Mouse (Mus musculus): ENCODE results near the gene Lgals3bp. TPM values are rescaled to one million over a fixed set of nuclear protein-coding genes. Genes with fewer than 3 reads are reported as not detected.
"Not testable (repeated sequence)": the region's sequence is repeated elsewhere in the genome, so short reads cannot be mapped to it uniquely, and the experiment has no call there.

Gene Lgals3bp
- polyA plus RNA-seq, 1 experiment from 2014 or later: 4.8 TPM

- Histone ChIP-seq H3K27me3 (no peaks in the 10 kb centered on the region), H3K4me3 (no peak overlapping the region), H3K4me1 (replicated peaks) (no peaks in the 10 kb centered on the region), H3K27ac (no peak overlapping the region), H3K4me2 (no peak overlapping the region), H3K9me3 (no peaks in the 10 kb centered on the region), H3K36me3 (0 out of 2 replicates have a peak, but pooled peaks cover 9% of the 10 kb centered on the region), H3K9ac (no peak overlapping the region)
- 77% methylated on average over 5 of the region's 5 CpGs for WGBS
- ATAC-seq (ENCODE audit: low FRiP score): no peak
These were observed 7.9 kb downstream of the Lgals3bp start for GRCm38 (mm10) chr11:118393991-118394390.

- not testable (repeated sequence) for H3K27ac ChIP-seq; H3K4me3 ChIP-seq; H3K9me3 ChIP-seq; H3K4me2 ChIP-seq; H3K4me1 ChIP-seq (replicated peaks); H3K36me3 ChIP-seq; H3K9ac ChIP-seq; H3K27me3 ChIP-seq; ATAC-seq (ENCODE audit: low FRiP score)
- WGBS: 90% methylated on average over 13 of the region's 13 CpGs
These were observed 14.1 kb downstream of the Lgals3bp start for GRCm38 (mm10) chr11:118387816-118388215.

GRCm38 (mm10) chr11:118379251-118380009 is 22.5 kb downstream of the Lgals3bp start:
- H3K27me3 ChIP-seq: no peaks in the 10 kb centered on the region
- no peak overlapping the region for H3K4me3 ChIP-seq
- no peak for ATAC-seq (ENCODE audit: low FRiP score)
- H3K4me2 ChIP-seq: no peak overlapping the region
- H3K9ac ChIP-seq: no peak overlapping the region; the same call in 1 of the 2 replicates
- WGBS: 47% methylated on average over 11 of the region's 11 CpGs
- no peaks in the 10 kb centered on the region for H3K36me3 ChIP-seq
- no peaks in the 10 kb centered on the region for H3K9me3 ChIP-seq
- no peak overlapping the region for H3K27ac ChIP-seq
- H3K4me1 ChIP-seq (replicated peaks): peaks cover 17% of the 10 kb centered on the region

- Histone ChIP-seq H3K36me3 (no peaks in the 10 kb centered on the region), H3K4me3 (no peak overlapping the region), H3K27me3 (no peaks in the 10 kb centered on the region), H3K4me2 (no peak overlapping the region), H3K27ac (no peak overlapping the region), H3K9ac (no peak overlapping the region), H3K9me3 (no peaks in the 10 kb centered on the region), H3K4me1 (replicated peaks) (peaks cover 19% of the 10 kb centered on the region)
- WGBS: 83% methylated on average over 6 of the region's 6 CpGs
- no peak for ATAC-seq (ENCODE audit: low FRiP score)
These were observed 23.2 kb downstream of the Lgals3bp start for GRCm38 (mm10) chr11:118378656-118379055.

- H3K4me3 ChIP-seq; H3K9ac ChIP-seq; H3K27me3 ChIP-seq; H3K9me3 ChIP-seq; H3K27ac ChIP-seq; H3K4me2 ChIP-seq; ATAC-seq (ENCODE audit: low FRiP score); H3K36me3 ChIP-seq: not testable (repeated sequence)
- H3K4me1 ChIP-seq (replicated peaks): peaks cover 19% of the 10 kb centered on the region
These were observed 25.6 kb downstream of the Lgals3bp start for GRCm38 (mm10) chr11:118376323-118376722.

- Histone ChIP-seq H3K4me1 (replicated peaks) (peaks cover 19% of the 10 kb centered on the region), H3K27me3 (no peaks in the 10 kb centered on the region), H3K4me2 (no peak overlapping the region), H3K9me3 (no peaks in the 10 kb centered on the region), H3K4me3 (no peak overlapping the region), H3K36me3 (no peaks in the 10 kb centered on the region), H3K9ac (no peak overlapping the region), H3K27ac (no peak overlapping the region)
- ATAC-seq (ENCODE audit: low FRiP score): no peak
- WGBS: 82% methylated on average over 5 of the region's 5 CpGs
These were observed 26.0 kb downstream of the Lgals3bp start for GRCm38 (mm10) chr11:118375881-118376280.

GRCm38 (mm10) chr11:118375461-118375860 is 26.4 kb downstream of the Lgals3bp start:
- ATAC-seq (ENCODE audit: low FRiP score): no peak
- Histone ChIP-seq H3K27me3 (no peaks in the 10 kb centered on the region), H3K4me1 (replicated peaks) (peaks cover 19% of the 10 kb centered on the region), H3K9ac (no peak overlapping the region), H3K27ac (no peak overlapping the region), H3K4me2 (no peak overlapping the region), H3K9me3 (no peaks in the 10 kb centered on the region), H3K36me3 (no peaks in the 10 kb centered on the region), H3K4me3 (no peak overlapping the region)
- 85% methylated on average over 8 of the region's 8 CpGs for WGBS

- ATAC-seq (ENCODE audit: low FRiP score): no peak
These were observed 26.9 kb downstream of the Lgals3bp start for GRCm38 (mm10) chr11:118375006-118375405.

GRCm38 (mm10) chr11:118374506-118374905 is 27.4 kb downstream of the Lgals3bp start:
- Histone ChIP-seq H3K9ac (no peak overlapping the region), H3K36me3 (no peaks in the 10 kb centered on the region), H3K9me3 (no peaks in the 10 kb centered on the region), H3K27me3 (no peaks in the 10 kb centered on the region), H3K4me1 (replicated peaks) (peaks cover 18% of the 10 kb centered on the region), H3K27ac (no peak overlapping the region), H3K4me3 (no peak overlapping the region), H3K4me2 (no peak overlapping the region)
- no peak for ATAC-seq (ENCODE audit: low FRiP score)
- 71% methylated on average over 5 of the region's 5 CpGs for WGBS

More at GRCm38 (mm10) chr11:118375006-118375405, 26.9 kb downstream of the Lgals3bp start:
- H3K4me1 ChIP-seq (replicated peaks): peaks cover 19% of the 10 kb centered on the region
- no peaks in the 10 kb centered on the region for H3K9me3 ChIP-seq
- no peaks in the 10 kb centered on the region for H3K27me3 ChIP-seq
- no peak overlapping the region for H3K4me3 ChIP-seq
- H3K27ac ChIP-seq: no peak overlapping the region
- H3K4me2 ChIP-seq: no peak overlapping the region
- H3K36me3 ChIP-seq: no peaks in the 10 kb centered on the region
- no peak overlapping the region for H3K9ac ChIP-seq

GRCm38 (mm10) chr11:118372641-118373040 is 29.3 kb downstream of the Lgals3bp start:
- H3K27ac ChIP-seq: no peak overlapping the region
- no peak overlapping the region for H3K4me3 ChIP-seq
- H3K9ac ChIP-seq: no peak overlapping the region
- H3K27me3 ChIP-seq: no peaks in the 10 kb centered on the region
- WGBS: 59% methylated on average over 7 of the region's 7 CpGs
- H3K36me3 ChIP-seq: no peaks in the 10 kb centered on the region
- no peaks in the 10 kb centered on the region for H3K9me3 ChIP-seq
- H3K4me2 ChIP-seq: no peak overlapping the region
- ATAC-seq (ENCODE audit: low FRiP score): no peak
- peaks cover 17% of the 10 kb centered on the region for H3K4me1 ChIP-seq (replicated peaks)

- WGBS: 87% methylated on average over 7 of the region's 7 CpGs
- no peak for ATAC-seq (ENCODE audit: low FRiP score)
These were observed 30.0 kb downstream of the Lgals3bp start for GRCm38 (mm10) chr11:118371876-118372275.

GRCm38 (mm10) chr11:118369657-118370056 is 32.2 kb downstream of the Lgals3bp start:
- WGBS: 79% methylated on average over 8 of the region's 8 CpGs
- H3K9ac ChIP-seq: no peak overlapping the region

More at GRCm38 (mm10) chr11:118371876-118372275, 30.0 kb downstream of the Lgals3bp start:
- no peak overlapping the region for H3K9ac ChIP-seq
- H3K27me3 ChIP-seq: no peaks in the 10 kb centered on the region
- H3K4me1 ChIP-seq (replicated peaks): peaks cover 17% of the 10 kb centered on the region
- H3K9me3 ChIP-seq: no peaks in the 10 kb centered on the region
- H3K36me3 ChIP-seq: no peaks in the 10 kb centered on the region
- no peak overlapping the region for H3K27ac ChIP-seq
- H3K4me3 ChIP-seq: no peak overlapping the region
- no peak overlapping the region for H3K4me2 ChIP-seq

GRCm38 (mm10) chr11:118369251-118369650 is 32.6 kb downstream of the Lgals3bp start:
- ATAC-seq (ENCODE audit: low FRiP score): no peak
- Histone ChIP-seq H3K4me2 (no peak overlapping the region), H3K9me3 (no peaks in the 10 kb centered on the region), H3K4me1 (replicated peaks) (peaks cover under 1% of the 10 kb centered on the region; the same call in 1 of the 2 replicates), H3K36me3 (no peaks in the 10 kb centered on the region), H3K27me3 (no peaks in the 10 kb centered on the region), H3K4me3 (no peak overlapping the region), H3K27ac (no peak overlapping the region), H3K9ac (no peak overlapping the region)
- WGBS: 84% methylated on average over 5 of the region's 5 CpGs

More at GRCm38 (mm10) chr11:118369657-118370056, 32.2 kb downstream of the Lgals3bp start:
- no peaks in the 10 kb centered on the region for H3K36me3 ChIP-seq
- no peaks in the 10 kb centered on the region for H3K27me3 ChIP-seq
- H3K4me1 ChIP-seq (replicated peaks): peaks cover 4% of the 10 kb centered on the region; the same call in 1 of the 2 replicates
- no peaks in the 10 kb centered on the region for H3K9me3 ChIP-seq
- H3K4me2 ChIP-seq: no peak overlapping the region
- no peak for ATAC-seq (ENCODE audit: low FRiP score)
- H3K4me3 ChIP-seq: no peak overlapping the region
- H3K27ac ChIP-seq: no peak overlapping the region
